Mouse (Mus musculus) stomach, postnatal 0 days (tissue): ENCODE data around the gene Gtf3c6. TPM values are rescaled to one million over a fixed set of nuclear protein-coding genes. Genes with fewer than 3 reads are reported as not detected.

Experiments used
- ATAC-seq: fragments of 200-750 bp; cut with Nextera tagmentation; 2 replicates; pipeline ENCODE4 v1.8.0; 2017; ENCODE audit not compliant: low FRiP score, low TSS enrichment
- DNase-seq: peaks from one replicate; pipeline ENCODE4 v3.0.0-alpha.2; 2016; ENCODE audit warnings: low spot score
- H3K27ac ChIP-seq: fragments of 300-500 bp; sonication (generic); replicated peaks from 2 replicates; pipeline ENCODE4 v1.5.1; 2014; ENCODE audit warnings: mild to moderate bottlenecking, control low read depth
- H3K27me3 ChIP-seq: fragments of 300-500 bp; sonication (generic); 2 replicates; pipeline ENCODE4 v1.6.1; 2014; ENCODE audit warnings: low read length; ENCODE audit not compliant: control insufficient read depth, insufficient read depth
- H3K36me3 ChIP-seq: fragments of 300-500 bp; sonication (generic); 2 replicates; pipeline ENCODE4 v1.6.1; 2014; ENCODE audit warnings: low read length, mixed read lengths; ENCODE audit not compliant: control insufficient read depth, insufficient read depth
- H3K4me1 ChIP-seq: fragments of 300-500 bp; sonication (generic); replicated peaks from 2 replicates; pipeline ENCODE4 v1.6.1; 2014; ENCODE audit warnings: antibody characterized with exemption; ENCODE audit not compliant: control insufficient read depth, insufficient read depth
- H3K4me2 ChIP-seq: fragments of 300-500 bp; sonication (generic); replicated peaks from 2 replicates; pipeline ENCODE4 v1.6.1; 2014; ENCODE audit warnings: low read depth, mild to moderate bottlenecking, control low read depth, moderate library complexity
- H3K4me3 ChIP-seq: fragments of 300-500 bp; sonication (generic); 2 replicates; pipeline ENCODE4 v1.5.1; 2014; ENCODE audit warnings: low read depth, low read length, control low read depth
- H3K9ac ChIP-seq: fragments of 300-500 bp; sonication (generic); 2 replicates; pipeline ENCODE4 v1.6.1; 2014; ENCODE audit warnings: mild to moderate bottlenecking, low read length, control low read depth, mixed read lengths
- H3K9me3 ChIP-seq: fragments of 300-500 bp; sonication (generic); 2 replicates; pipeline ENCODE4 v1.6.1; 2016; ENCODE audit warnings: low read length; ENCODE audit not compliant: control insufficient read depth
- CTCF ChIP-seq: IDR thresholded peaks from 2 replicates; pipeline ENCODE4 v1.5.1; 2016; ENCODE audit warnings: antibody characterized with exemption, low read depth, mild to moderate bottlenecking, moderate library complexity
- EP300 ChIP-seq: optimal IDR thresholded peaks from 2 replicates; pipeline ENCODE3; 2016; ENCODE audit warnings: antibody characterized with exemption
- WGBS: fragments of 180-500 bp; shearing (Covaris S2); extraction: QIAGEN DNeasy Blood & Tissue Kit; methylation state at CpG from one replicate; pipeline ENCODE4 v1.1.7; 2014; 5-methylcytosine and 5-hydroxymethylcytosine counted together
- polyA plus RNA-seq: library from polyadenylated mRNA; unstranded; fragments of >200 nt; fragmentation: Nextera tagmentation; extraction: Ambion mirVana; gene quantifications from 2 replicates; pipeline ENCODE4 v1.2.1, GENCODE M21; 2015

Gene Gtf3c6
- polyA plus RNA-seq, 1 experiment from 2014 or later: 54.6 TPM

DNA sequence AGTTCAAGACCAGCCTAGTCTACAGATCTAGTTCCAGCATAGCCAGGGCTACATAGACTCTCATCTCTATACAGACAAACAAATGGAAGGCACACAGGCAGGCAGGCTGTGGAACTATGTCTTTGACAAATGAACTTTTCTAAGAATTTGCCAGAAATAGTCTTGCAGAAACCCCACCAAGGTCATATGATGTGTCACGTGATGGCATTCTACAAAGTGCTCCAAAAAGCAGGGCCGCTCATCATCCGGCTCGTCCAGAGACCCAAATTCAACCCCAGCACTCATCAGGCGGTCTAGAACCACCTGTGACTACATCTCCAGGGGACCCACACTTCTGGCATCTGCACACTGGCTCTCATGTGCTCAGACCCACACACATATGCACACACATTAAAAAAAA lies 20.1 kb downstream of the Gtf3c6 start:
- ATAC-seq (no peak), DNase-seq (no peak)
- TF ChIP-seq CTCF (no peak), EP300 (no peak)
- Histone ChIP-seq H3K4me2 (no peak overlapping the region), H3K9ac (no peak overlapping the region), H3K4me1 (no peaks in the 10 kb centered on the region), H3K27me3 (no peaks in the 10 kb centered on the region), H3K27ac (no peak overlapping the region), H3K36me3 (peaks cover 9% of the 10 kb centered on the region), H3K4me3 (no peak overlapping the region), H3K9me3 (no peaks in the 10 kb centered on the region)
- 94% methylated on average over 5 of the region's 5 CpGs for WGBS

GRCm38 (mm10) chr10:40233241-40233640 lies 24.7 kb downstream of the Gtf3c6 start:
- Histone ChIP-seq H3K9ac (no peak overlapping the region), H3K4me2 (no peak overlapping the region), H3K4me3 (no peak overlapping the region), H3K27ac (no peak overlapping the region), H3K27me3 (no peaks in the 10 kb centered on the region), H3K36me3 (peaks cover 5% of the 10 kb centered on the region; the same call in 1 of the 2 replicates), H3K9me3 (no peaks in the 10 kb centered on the region), H3K4me1 (no peaks in the 10 kb centered on the region)
- ATAC-seq: no peak
- no peak for DNase-seq
- 87% methylated on average over 3 of the region's 3 CpGs for WGBS
- TF ChIP-seq CTCF (no peak), EP300 (no peak)

GRCm38 (mm10) chr10:40232442-40232841 lies 25.5 kb downstream of the Gtf3c6 start:
- TF ChIP-seq EP300: no peak
- TF ChIP-seq CTCF: no peak
- no peak overlapping the region for H3K27ac ChIP-seq
- H3K4me2 ChIP-seq: no peak overlapping the region
- no peaks in the 10 kb centered on the region for H3K27me3 ChIP-seq
- H3K9ac ChIP-seq: no peak overlapping the region
- DNase-seq: no peak
- no peaks in the 10 kb centered on the region for H3K9me3 ChIP-seq
- H3K4me1 ChIP-seq: no peaks in the 10 kb centered on the region
- no peak overlapping the region for H3K4me3 ChIP-seq
- no peak for ATAC-seq
- WGBS: 80% methylated on average over 7 of the region's 7 CpGs
- H3K36me3 ChIP-seq: no peaks in the 10 kb centered on the region; the same call in 1 of the 2 replicates

- Histone ChIP-seq H3K27me3 (no peaks in the 10 kb centered on the region), H3K4me3 (no peak overlapping the region), H3K4me2 (no peak overlapping the region), H3K27ac (no peak overlapping the region), H3K4me1 (no peaks in the 10 kb centered on the region), H3K36me3 (peaks cover 6% of the 10 kb centered on the region), H3K9me3 (no peaks in the 10 kb centered on the region), H3K9ac (no peak overlapping the region)
- DNase-seq (no peak), ATAC-seq (no peak)
- 92% methylated on average over 1 of the region's 1 CpGs for WGBS
- TF ChIP-seq EP300 (no peak), CTCF (no peak)
These were observed 28.2 kb downstream of the Gtf3c6 start for GRCm38 (mm10) chr10:40229725-40230124.

DNA sequence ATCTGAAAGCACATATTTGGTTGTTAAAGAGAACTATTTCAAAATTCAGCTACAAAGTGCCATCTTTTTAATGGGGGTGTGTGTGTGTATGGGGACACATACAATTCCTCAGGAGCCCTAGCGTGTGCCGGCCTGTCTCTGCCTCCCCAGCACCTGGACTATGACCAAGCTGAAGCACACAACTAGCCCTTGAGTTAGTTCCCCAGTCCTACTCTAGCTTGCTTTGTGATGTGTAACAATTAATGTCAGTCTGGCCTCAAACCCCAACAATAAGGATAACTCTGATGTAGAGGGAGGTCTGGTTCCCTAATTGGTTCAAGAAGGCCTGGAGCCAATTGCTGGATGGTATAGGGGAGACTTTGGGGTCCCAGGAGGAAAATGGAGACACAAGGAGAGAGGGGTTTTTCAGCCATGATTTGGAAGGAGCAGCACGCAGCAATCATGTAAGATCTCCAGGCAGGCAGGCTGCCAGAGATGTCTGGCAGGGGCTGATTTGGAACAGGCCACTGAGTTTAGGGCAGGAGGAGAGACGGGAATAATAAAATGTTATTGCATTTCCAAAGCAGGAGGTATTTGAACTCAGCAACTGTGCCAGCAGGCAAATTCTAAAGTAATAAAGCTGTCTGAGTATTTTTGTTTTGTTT lies 30.1 kb downstream of the Gtf3c6 start:
- WGBS: 75% methylated on average over 4 of the region's 4 CpGs

DNA sequence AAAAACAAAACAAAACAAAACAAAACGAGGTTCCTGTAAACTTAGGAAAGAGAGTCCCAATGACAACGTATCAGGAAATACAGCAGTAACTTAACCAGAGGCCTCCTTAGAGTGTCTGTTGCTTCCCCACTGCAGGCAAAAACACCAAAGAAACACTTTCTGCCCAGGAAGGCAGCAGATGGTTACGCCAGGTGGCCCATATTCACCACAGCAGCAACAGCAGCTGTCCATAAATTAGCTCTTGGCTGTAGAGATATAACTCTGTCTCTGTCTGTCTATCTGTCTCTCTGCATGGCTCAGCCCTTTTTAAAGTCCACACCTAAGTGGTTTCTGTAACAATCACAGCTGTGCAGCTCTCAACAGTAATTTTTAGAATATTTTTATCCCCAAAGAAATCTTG lies 39.0 kb downstream of the Gtf3c6 start:
- Histone ChIP-seq H3K27ac (no peak overlapping the region), H3K9ac (no peak overlapping the region), H3K9me3 (no peaks in the 10 kb centered on the region), H3K4me1 (no peaks in the 10 kb centered on the region), H3K27me3 (no peaks in the 10 kb centered on the region), H3K36me3 (peaks cover 8% of the 10 kb centered on the region), H3K4me3 (no peak overlapping the region), H3K4me2 (no peak overlapping the region)
- TF ChIP-seq EP300 (no peak), CTCF (no peak)
- no peak for DNase-seq
- no peak for ATAC-seq
- WGBS: 68% methylated on average over 3 of the region's 3 CpGs

More for the DNA sequence above, 30.1 kb downstream of the Gtf3c6 start:
- Histone ChIP-seq H3K27me3 (no peaks in the 10 kb centered on the region), H3K9me3 (no peaks in the 10 kb centered on the region), H3K4me1 (no peaks in the 10 kb centered on the region), H3K4me2 (no peak overlapping the region), H3K9ac (no peak overlapping the region), H3K4me3 (no peak overlapping the region), H3K36me3 (peaks cover 8% of the 10 kb centered on the region), H3K27ac (no peak overlapping the region)
- ATAC-seq: no peak
- TF ChIP-seq CTCF (no peak), EP300 (no peak)
- DNase-seq: no peak
